Mouse (Mus musculus): ENCODE results near the gene Bod1l. TPM values are rescaled to one million over a fixed set of nuclear protein-coding genes. Genes with fewer than 3 reads are reported as not detected.

Bod1l gene
- polyA plus RNA-seq, 1 experiment from 2014 or later: 35.3 TPM

DNA sequence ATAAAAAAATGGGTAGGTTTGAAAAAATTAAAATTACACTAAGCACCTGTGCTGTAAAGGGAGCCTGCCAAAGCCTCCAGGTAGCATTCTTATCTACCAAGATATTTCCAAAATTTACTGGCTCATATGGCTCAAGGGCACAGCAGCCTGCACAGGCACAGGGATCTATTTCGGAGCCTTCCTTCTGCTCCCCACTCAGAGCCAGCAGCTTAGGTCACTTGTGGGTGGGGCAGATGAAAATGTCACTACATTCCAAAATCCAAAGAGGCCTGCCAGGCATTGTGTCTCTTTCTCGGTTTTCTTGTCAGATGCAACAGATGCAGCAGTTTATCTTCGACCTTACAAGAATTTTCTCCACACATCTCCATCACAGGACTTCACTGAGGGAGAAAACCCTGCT, 64.1 kb downstream of the Bod1l start:
- Histone ChIP-seq H3K9ac (replicated peaks; ENCODE audit: low read depth, low read length) (no peak overlapping the region), H3K27ac (ENCODE audit: low read depth, low read length) (no peak overlapping the region), H3K4me1 (ENCODE audit: control insufficient read depth, insufficient read depth, low read length) (no peaks in the 10 kb centered on the region), H3K4me2 (ENCODE audit: low read depth, low read length) (no peak overlapping the region), H3K9me3 (ENCODE audit: control insufficient read depth, low read length) (no peaks in the 10 kb centered on the region), H3K27me3 (ENCODE audit: control insufficient read depth, insufficient read depth, low read length) (no peaks in the 10 kb centered on the region), H3K36me3 (ENCODE audit: control insufficient read depth, insufficient read depth, low read length) (no peaks in the 10 kb centered on the region; the same call in 1 of the 2 replicates), H3K4me3 (ENCODE audit: low read depth, low read length) (no peak overlapping the region)
- ATAC-seq (ENCODE audit: low read depth): no peak
- 84% methylated on average over 3 of the region's 3 CpGs for WGBS

DNA sequence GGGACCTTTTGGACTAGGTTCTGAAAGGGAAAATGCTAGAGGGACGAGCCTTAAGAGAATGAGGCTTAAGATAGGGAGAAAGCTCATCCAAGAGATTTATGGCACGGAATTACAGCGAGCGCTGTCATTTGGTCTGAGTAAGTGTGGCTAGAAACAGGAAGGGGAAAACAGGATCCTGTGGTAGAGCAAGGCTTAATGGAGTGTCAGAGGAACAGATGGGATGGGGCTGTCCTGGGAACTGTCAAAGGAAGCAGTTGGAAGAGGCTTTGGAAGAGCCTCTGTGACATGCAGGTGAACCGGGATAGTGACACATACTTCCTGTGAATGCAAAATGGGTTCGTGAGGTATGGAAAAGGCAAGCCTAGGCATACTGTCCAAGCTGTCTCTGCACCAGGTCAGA, 68.4 kb downstream of the Bod1l start:
- WGBS: 49% methylated on average over 6 of the region's 6 CpGs
- no peak for ATAC-seq (ENCODE audit: low read depth)
- H3K4me1 ChIP-seq (ENCODE audit: control insufficient read depth, insufficient read depth, low read length): no peaks in the 10 kb centered on the region

GRCm38 (mm10) chr5:41775273-41775672, 68.8 kb downstream of the Bod1l start:
- ATAC-seq (ENCODE audit: low read depth): no peak
- 73% methylated on average over 3 of the region's 3 CpGs for WGBS
- H3K9ac ChIP-seq (replicated peaks; ENCODE audit: low read depth, low read length): no peak overlapping the region

More for the DNA sequence above, 68.4 kb downstream of the Bod1l start:
- Histone ChIP-seq H3K27me3 (ENCODE audit: control insufficient read depth, insufficient read depth, low read length) (no peaks in the 10 kb centered on the region), H3K27ac (ENCODE audit: low read depth, low read length) (no peak overlapping the region), H3K9ac (replicated peaks; ENCODE audit: low read depth, low read length) (no peak overlapping the region), H3K4me2 (ENCODE audit: low read depth, low read length) (no peak overlapping the region), H3K9me3 (ENCODE audit: control insufficient read depth, low read length) (no peaks in the 10 kb centered on the region), H3K4me3 (ENCODE audit: low read depth, low read length) (no peak overlapping the region), H3K36me3 (ENCODE audit: control insufficient read depth, insufficient read depth, low read length) (no peaks in the 10 kb centered on the region)

GRCm38 (mm10) chr5:41768382-41769040, 75.6 kb downstream of the Bod1l start:
- no peaks in the 10 kb centered on the region for H3K9me3 ChIP-seq (ENCODE audit: control insufficient read depth, low read length)
- WGBS: 4% methylated on average over 21 of the region's 21 CpGs
- H3K4me1 ChIP-seq (ENCODE audit: control insufficient read depth, insufficient read depth, low read length): peaks cover 14% of the 10 kb centered on the region
- no peaks in the 10 kb centered on the region for H3K36me3 ChIP-seq (ENCODE audit: control insufficient read depth, insufficient read depth, low read length)
- ATAC-seq (ENCODE audit: low read depth): peak; percentile 84
- no peak overlapping the region for H3K9ac ChIP-seq (replicated peaks; ENCODE audit: low read depth, low read length)
- peak overlapping the region; percentile 23 for H3K4me3 ChIP-seq (ENCODE audit: low read depth, low read length)
- H3K27me3 ChIP-seq (ENCODE audit: control insufficient read depth, insufficient read depth, low read length): peaks cover 41% of the 10 kb centered on the region
- no peak overlapping the region for H3K27ac ChIP-seq (ENCODE audit: low read depth, low read length)
- peak overlapping the region; percentile 39 for H3K4me2 ChIP-seq (ENCODE audit: low read depth, low read length)

More at GRCm38 (mm10) chr5:41775273-41775672, 68.8 kb downstream of the Bod1l start:
- Histone ChIP-seq H3K27me3 (ENCODE audit: control insufficient read depth, insufficient read depth, low read length) (no peaks in the 10 kb centered on the region), H3K36me3 (ENCODE audit: control insufficient read depth, insufficient read depth, low read length) (no peaks in the 10 kb centered on the region), H3K4me1 (ENCODE audit: control insufficient read depth, insufficient read depth, low read length) (no peaks in the 10 kb centered on the region), H3K27ac (ENCODE audit: low read depth, low read length) (no peak overlapping the region), H3K9me3 (ENCODE audit: control insufficient read depth, low read length) (no peaks in the 10 kb centered on the region), H3K4me3 (ENCODE audit: low read depth, low read length) (no peak overlapping the region), H3K4me2 (ENCODE audit: low read depth, low read length) (no peak overlapping the region)

- Histone ChIP-seq H3K4me1 (ENCODE audit: control insufficient read depth, insufficient read depth, low read length) (peaks cover 14% of the 10 kb centered on the region), H3K4me3 (ENCODE audit: low read depth, low read length) (peak overlapping the region; percentile 23; the same call in 1 of the 2 replicates), H3K36me3 (ENCODE audit: control insufficient read depth, insufficient read depth, low read length) (no peaks in the 10 kb centered on the region), H3K4me2 (ENCODE audit: low read depth, low read length) (peak overlapping the region; percentile 39), H3K9me3 (ENCODE audit: control insufficient read depth, low read length) (no peaks in the 10 kb centered on the region), H3K27ac (ENCODE audit: low read depth, low read length) (no peak overlapping the region), H3K9ac (replicated peaks; ENCODE audit: low read depth, low read length) (no peak overlapping the region), H3K27me3 (ENCODE audit: control insufficient read depth, insufficient read depth, low read length) (peaks cover 50% of the 10 kb centered on the region)
- 2% methylated on average over 33 of the region's 33 CpGs for WGBS
- ATAC-seq (ENCODE audit: low read depth): peak; percentile 7; the same call in 1 of the 2 replicates
These were observed 76.6 kb downstream of the Bod1l start for GRCm38 (mm10) chr5:41767296-41768200.

- H3K36me3 ChIP-seq (ENCODE audit: control insufficient read depth, insufficient read depth, low read length): no peaks in the 10 kb centered on the region
- no peak overlapping the region for H3K4me3 ChIP-seq (ENCODE audit: low read depth, low read length)
These were observed 77.6 kb downstream of the Bod1l start for GRCm38 (mm10) chr5:41766406-41767010.

DNA sequence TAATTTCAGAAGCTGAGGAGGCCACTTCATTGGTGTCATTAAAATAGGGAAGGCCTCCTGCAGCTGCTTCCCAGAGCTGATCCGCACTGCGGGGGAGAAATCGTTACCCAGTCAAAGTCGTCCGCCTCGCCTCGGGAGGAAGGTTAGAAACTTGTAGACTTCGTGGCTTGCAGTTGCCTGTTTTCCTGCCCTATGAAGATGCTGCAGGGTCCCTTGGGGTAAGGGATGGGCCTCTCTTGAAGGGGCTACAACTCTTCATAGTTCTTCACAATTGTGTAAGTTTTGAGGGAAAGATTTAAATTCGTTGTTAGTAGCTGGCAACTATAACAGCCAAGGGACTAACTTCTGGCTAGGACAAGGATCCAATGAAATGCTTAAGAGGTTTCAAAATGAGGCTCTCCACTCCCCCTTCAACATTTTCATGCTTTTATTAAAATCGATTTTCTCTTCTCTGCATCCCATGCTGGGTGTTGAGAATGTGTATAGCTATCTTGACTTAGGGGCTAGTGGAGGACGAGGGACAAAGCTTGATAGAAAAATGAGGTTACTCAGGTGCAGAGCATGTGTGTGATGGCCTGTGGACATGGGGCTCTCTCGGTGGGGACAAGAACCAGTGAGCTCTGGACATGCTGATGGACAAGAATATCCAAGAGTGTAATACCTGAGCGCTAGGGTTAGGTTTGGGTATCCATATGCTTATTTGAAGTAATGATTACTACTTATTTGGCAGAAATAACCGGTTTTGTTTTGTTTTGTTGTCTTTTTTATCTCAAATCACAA, 78.3 kb downstream of the Bod1l start:
- Histone ChIP-seq H3K9me3 (ENCODE audit: control insufficient read depth, low read length) (no peaks in the 10 kb centered on the region), H3K4me2 (ENCODE audit: low read depth, low read length) (no peak overlapping the region), H3K4me3 (ENCODE audit: low read depth, low read length) (no peak overlapping the region), H3K27ac (ENCODE audit: low read depth, low read length) (no peak overlapping the region), H3K27me3 (ENCODE audit: control insufficient read depth, insufficient read depth, low read length) (peaks cover 59% of the 10 kb centered on the region), H3K4me1 (ENCODE audit: control insufficient read depth, insufficient read depth, low read length) (peaks cover 19% of the 10 kb centered on the region), H3K36me3 (ENCODE audit: control insufficient read depth, insufficient read depth, low read length) (no peaks in the 10 kb centered on the region), H3K9ac (replicated peaks; ENCODE audit: low read depth, low read length) (no peak overlapping the region)
- no peak for ATAC-seq (ENCODE audit: low read depth)
- WGBS: under 1% methylated on average over 14 of the region's 14 CpGs

More at GRCm38 (mm10) chr5:41766406-41767010, 77.6 kb downstream of the Bod1l start:
- H3K9me3 ChIP-seq (ENCODE audit: control insufficient read depth, low read length): no peaks in the 10 kb centered on the region
- under 1% methylated on average over 27 of the region's 27 CpGs for WGBS
- H3K27ac ChIP-seq (ENCODE audit: low read depth, low read length): no peak overlapping the region
- no peak for ATAC-seq (ENCODE audit: low read depth)
- H3K4me2 ChIP-seq (ENCODE audit: low read depth, low read length): no peak overlapping the region
- H3K4me1 ChIP-seq (ENCODE audit: control insufficient read depth, insufficient read depth, low read length): peaks cover 19% of the 10 kb centered on the region
- peaks cover 52% of the 10 kb centered on the region for H3K27me3 ChIP-seq (ENCODE audit: control insufficient read depth, insufficient read depth, low read length)
- H3K9ac ChIP-seq (replicated peaks; ENCODE audit: low read depth, low read length): no peak overlapping the region
